ENCODE assay signal across 18 mouse cellular contexts in genomic region chr19:22010239-22010638, GRCm38 (mm10).
"Had no signal": no experiment of that assay in that cellular context is flagged by ENCODE, and none has a peak within 500 bp of the region (broad histone marks: within the 10 kb centered on the region; RNA-seq: fewer than 3 reads in every experiment).

No protein-coding gene starts in this region.

- H3K9me3 ChIP-seq: limb, embryonic 12.5 days; liver, embryonic 13.5 days; lung, embryonic 15.5 days; megakaryocyte, embryonic 14.5 days; midbrain, embryonic 12.5 days; stomach, embryonic 15.5 days had no signal

- H3K9ac ChIP-seq: limb, embryonic 12.5 days; liver, embryonic 13.5 days; liver, postnatal 0 days; lung, embryonic 15.5 days; midbrain, embryonic 12.5 days; stomach, embryonic 15.5 days had no signal

- H3K4me1 ChIP-seq: limb, embryonic 12.5 days; liver, embryonic 13.5 days; lung, embryonic 15.5 days; megakaryocyte, embryonic 14.5 days; midbrain, embryonic 12.5 days; stomach, embryonic 15.5 days had no signal

- H3K27me3 ChIP-seq: limb, embryonic 12.5 days; liver, embryonic 13.5 days; lung, embryonic 15.5 days; megakaryocyte, embryonic 14.5 days; midbrain, embryonic 12.5 days; stomach, embryonic 15.5 days had no signal

- H3K4me2 ChIP-seq: limb, embryonic 12.5 days; liver, embryonic 13.5 days; lung, embryonic 15.5 days; midbrain, embryonic 12.5 days; stomach, embryonic 15.5 days had no signal

- ATAC-seq: intestine, embryonic 16.5 days; liver, postnatal 0 days had no signal

- DNase-seq: kidney, adult 8-10 months; kidney, postnatal 25 days; layer of hippocampus, adult 9-11 months; layer of hippocampus, postnatal 36 days; liver; liver, embryonic 13.5 days; liver, postnatal 0 days; lung, postnatal 14 days; right cerebral cortex, postnatal 14 days; thymus, adult 2 months; thymus, postnatal 25 days had no signal

- H3K4me3 ChIP-seq: limb, embryonic 12.5 days; liver, embryonic 13.5 days; lung, embryonic 15.5 days; megakaryocyte, embryonic 14.5 days; midbrain, embryonic 12.5 days; stomach, embryonic 15.5 days had no signal

- H3K36me3 ChIP-seq: limb, embryonic 12.5 days; liver, embryonic 13.5 days; lung, embryonic 15.5 days; midbrain, embryonic 12.5 days; stomach, embryonic 15.5 days had no signal

- H3K27ac ChIP-seq: limb, embryonic 12.5 days; liver, embryonic 13.5 days; lung, embryonic 15.5 days; macrophage; midbrain, embryonic 12.5 days; stomach, embryonic 15.5 days had no signal
